Mouse (Mus musculus) kidney, adult 2 months (tissue): Measurements from ENCODE around the gene Zfp811. TPM values are rescaled to one million over a fixed set of nuclear protein-coding genes. Genes with fewer than 3 reads are reported as not detected.

Experiments used
- DNase-seq: peaks from one replicate; pipeline ENCODE4 v3.0.0; 2021
- H3K27ac ChIP-seq: fragments of 200-500 bp; 2 replicates; pipeline ENCODE4 v1.5.1; 2012; ENCODE audit warnings: low read depth, low read length, control low read depth, inconsistent platforms; ENCODE audit not compliant: insufficient read depth
- H3K27me3 ChIP-seq: fragments of 200-500 bp; replicated peaks from 2 replicates; pipeline ENCODE4 v1.6.1; 2012; ENCODE audit warnings: mild to moderate bottlenecking, moderate library complexity, low read length, inconsistent platforms; ENCODE audit not compliant: control insufficient read depth, insufficient read depth
- H3K36me3 ChIP-seq: fragments of 200-500 bp; 2 replicates; pipeline ENCODE4 v1.6.1; 2012; ENCODE audit warnings: mild to moderate bottlenecking, moderate library complexity, low read length, inconsistent platforms; ENCODE audit not compliant: control insufficient read depth, insufficient read depth
- H3K4me1 ChIP-seq: fragments of 200-500 bp; 2 replicates; pipeline ENCODE4 v1.6.1; 2011; ENCODE audit warnings: low read length; ENCODE audit not compliant: control insufficient read depth, insufficient read depth
- H3K4me3 ChIP-seq: fragments of 200-500 bp; 2 replicates; pipeline ENCODE4 v1.5.1; 2011; ENCODE audit warnings: mild to moderate bottlenecking, low read depth, low read length, control low read depth; ENCODE audit not compliant: insufficient read depth
- CTCF ChIP-seq: fragments of 200-500 bp; conservative IDR thresholded peaks from 2 replicates; pipeline ENCODE4 v1.5.1; 2011; ENCODE audit warnings: low read depth, mild to moderate bottlenecking, control low read depth, low read length, moderate library complexity, mixed read lengths; ENCODE audit not compliant: insufficient read depth, insufficient read length
- POLR2A ChIP-seq: fragments of 200-500 bp; IDR thresholded peaks from one replicate; pipeline ENCODE4 v1.6.1; 2011; ENCODE audit warnings: low read depth, low read length, control low read depth
- WGBS: fragments of 180-500 bp; shearing (Covaris S2); methylation state at CpG from one replicate; pipeline ENCODE4 v1.1.7; 2018; 5-methylcytosine and 5-hydroxymethylcytosine counted together
- polyA plus RNA-seq: library from polyadenylated mRNA; depleted of rRNA; stranded (reverse); fragments of >200 nt; gene quantifications from 2 replicates; pipeline ENCODE4 v1.2.3, GENCODE M21; 2012

The Zfp811 gene
- polyA plus RNA-seq, 1 experiment: 0.14 TPM

- peak; percentile 78 for DNase-seq
- under 1% methylated on average over 31 of the region's 31 CpGs for WGBS
- no peak for TF ChIP-seq CTCF
- TF ChIP-seq POLR2A: no peak
Observed at GRCm38 (mm10) chr17:32787436-32788093, 22.2 kb downstream of the Zfp811 start.

DNA sequence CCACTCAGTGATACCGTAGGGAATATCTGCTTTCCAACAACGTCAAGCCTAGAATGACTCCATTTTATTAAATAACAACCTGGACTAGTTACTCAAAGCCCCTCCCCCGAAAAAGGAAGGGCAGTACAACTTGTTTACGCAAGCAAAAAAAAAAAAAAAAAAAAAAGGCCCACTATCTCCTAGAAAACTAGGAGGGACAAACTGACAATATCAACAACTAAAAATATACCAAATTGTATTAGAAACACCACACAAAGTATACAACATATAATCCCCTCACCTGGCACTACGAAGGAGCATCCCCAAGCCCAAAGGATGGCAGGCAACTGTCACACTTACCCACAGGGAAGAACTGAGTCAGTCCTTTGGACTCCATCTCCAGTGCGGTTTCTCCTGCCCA, 22.8 kb downstream of the Zfp811 start:
- Histone ChIP-seq H3K4me3 (peak overlapping the region; percentile 97), H3K36me3 (no peaks in the 10 kb centered on the region; the same call in 1 of the 2 replicates), H3K27me3 (no peaks in the 10 kb centered on the region), H3K27ac (peak overlapping the region; percentile 92), H3K4me1 (peaks cover 9% of the 10 kb centered on the region)
- peak; percentile 47 for DNase-seq
- no peak for TF ChIP-seq POLR2A
- TF ChIP-seq CTCF: no peak
- 23% methylated on average over 6 of the region's 6 CpGs for WGBS

More at GRCm38 (mm10) chr17:32787436-32788093, 22.2 kb downstream of the Zfp811 start:
- H3K36me3 ChIP-seq: no peaks in the 10 kb centered on the region; the same call in 1 of the 2 replicates
- H3K4me3 ChIP-seq: peak overlapping the region; percentile 97
- H3K27ac ChIP-seq: peak overlapping the region; percentile 97
- peaks cover 9% of the 10 kb centered on the region for H3K4me1 ChIP-seq
- no peaks in the 10 kb centered on the region for H3K27me3 ChIP-seq

DNA sequence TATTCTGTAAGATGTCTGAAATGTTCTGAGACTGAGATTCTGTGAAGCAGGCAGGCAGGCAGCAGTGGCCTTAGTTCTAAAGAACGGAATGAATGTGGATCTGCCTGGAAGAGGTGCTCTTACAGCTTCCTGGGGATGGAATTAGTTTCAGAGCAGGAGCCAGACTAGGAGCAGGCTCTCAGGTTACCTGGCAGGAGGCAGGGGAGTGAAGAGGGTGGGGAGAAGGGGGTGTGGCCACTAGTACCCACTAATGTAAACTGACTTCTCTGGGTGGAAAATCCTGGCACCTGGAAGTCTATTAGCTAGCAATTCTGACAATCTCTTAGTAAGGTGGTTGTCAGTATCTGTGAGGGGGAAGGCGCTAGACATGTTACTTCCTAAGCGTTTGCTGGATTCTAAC, 24.1 kb downstream of the Zfp811 start:
- TF ChIP-seq POLR2A (no peak), CTCF (no peak)
- DNase-seq: peak; percentile 23
- Histone ChIP-seq H3K4me3 (0 out of 2 replicates have a peak overlapping the region, but pooled peaks have one; percentile 0), H3K4me1 (peaks cover 9% of the 10 kb centered on the region), H3K27ac (no peak overlapping the region), H3K36me3 (no peaks in the 10 kb centered on the region; the same call in 1 of the 2 replicates), H3K27me3 (no peaks in the 10 kb centered on the region)
- 54% methylated on average over 3 of the region's 3 CpGs for WGBS

GRCm38 (mm10) chr17:32777564-32777963, 32.2 kb downstream of the Zfp811 start:
- TF ChIP-seq CTCF: no peak
- TF ChIP-seq POLR2A: no peak
- H3K4me1 ChIP-seq: no peaks in the 10 kb centered on the region
- H3K27me3 ChIP-seq: no peaks in the 10 kb centered on the region
- no peak overlapping the region for H3K27ac ChIP-seq
- no peak overlapping the region for H3K4me3 ChIP-seq
- DNase-seq: no peak
- WGBS: 95% methylated on average over 3 of the region's 3 CpGs
- H3K36me3 ChIP-seq: peaks cover 24% of the 10 kb centered on the region

GRCm38 (mm10) chr17:32771213-32771612, 38.5 kb downstream of the Zfp811 start:
- Histone ChIP-seq H3K27ac (no peak overlapping the region), H3K27me3 (no peaks in the 10 kb centered on the region), H3K36me3 (peaks cover 36% of the 10 kb centered on the region), H3K4me1 (no peaks in the 10 kb centered on the region; the same call in 1 of the 2 replicates), H3K4me3 (no peak overlapping the region)
- WGBS: 33% methylated on average over 1 of the region's 1 CpGs
- DNase-seq: peak; percentile 25
- TF ChIP-seq POLR2A: no peak
- TF ChIP-seq CTCF: 0 out of 2 replicates have a peak, but pooled peaks have one; percentile 20

GRCm38 (mm10) chr17:32766422-32766821, 43.3 kb downstream of the Zfp811 start:
- H3K36me3 ChIP-seq: peaks cover 23% of the 10 kb centered on the region

GRCm38 (mm10) chr17:32757331-32757730, 52.4 kb downstream of the Zfp811 start:
- Histone ChIP-seq H3K27ac (no peak overlapping the region), H3K4me3 (no peak overlapping the region), H3K36me3 (no peaks in the 10 kb centered on the region), H3K4me1 (no peaks in the 10 kb centered on the region), H3K27me3 (no peaks in the 10 kb centered on the region)
- 71% methylated on average over 5 of the region's 5 CpGs for WGBS
- no peak for DNase-seq
- TF ChIP-seq POLR2A (no peak), CTCF (no peak)

More at GRCm38 (mm10) chr17:32766422-32766821, 43.3 kb downstream of the Zfp811 start:
- DNase-seq: no peak
- Histone ChIP-seq H3K27me3 (no peaks in the 10 kb centered on the region), H3K4me3 (no peak overlapping the region), H3K27ac (no peak overlapping the region), H3K4me1 (no peaks in the 10 kb centered on the region)
- WGBS: 96% methylated on average over 2 of the region's 2 CpGs
- no peak for TF ChIP-seq POLR2A
- TF ChIP-seq CTCF: no peak
